Mouse (Mus musculus): ENCODE measurements around the gene Slc16a10.

- TF ChIP-seq CTCF (IDR thresholded peaks at IDR 0.05; ENCODE audit: extremely low read depth, insufficient read length, insufficient replicate concordance, low read depth, low read length): no peak
- no peak for TF ChIP-seq POLR2A (IDR thresholded peaks at IDR 0.05; ENCODE audit: low read depth, low read length)
These were observed 22.6 kb upstream of the Slc16a10 start for GRCm38 (mm10) chr10:40164421-40165386.

Data from small intestine, adult 2 months (tissue).